Mouse (Mus musculus) thymus, postnatal 36 days (tissue): Measurements from ENCODE around the gene Nek8.

ENCODE experiments used
- DNase-seq, 2 experiments: peaks; one replicate each; pipeline ENCODE4 v3.0.0; 2022; ENCODE audit warnings: mixed read lengths in 2 of 2

The Nek8 gene

DNA sequence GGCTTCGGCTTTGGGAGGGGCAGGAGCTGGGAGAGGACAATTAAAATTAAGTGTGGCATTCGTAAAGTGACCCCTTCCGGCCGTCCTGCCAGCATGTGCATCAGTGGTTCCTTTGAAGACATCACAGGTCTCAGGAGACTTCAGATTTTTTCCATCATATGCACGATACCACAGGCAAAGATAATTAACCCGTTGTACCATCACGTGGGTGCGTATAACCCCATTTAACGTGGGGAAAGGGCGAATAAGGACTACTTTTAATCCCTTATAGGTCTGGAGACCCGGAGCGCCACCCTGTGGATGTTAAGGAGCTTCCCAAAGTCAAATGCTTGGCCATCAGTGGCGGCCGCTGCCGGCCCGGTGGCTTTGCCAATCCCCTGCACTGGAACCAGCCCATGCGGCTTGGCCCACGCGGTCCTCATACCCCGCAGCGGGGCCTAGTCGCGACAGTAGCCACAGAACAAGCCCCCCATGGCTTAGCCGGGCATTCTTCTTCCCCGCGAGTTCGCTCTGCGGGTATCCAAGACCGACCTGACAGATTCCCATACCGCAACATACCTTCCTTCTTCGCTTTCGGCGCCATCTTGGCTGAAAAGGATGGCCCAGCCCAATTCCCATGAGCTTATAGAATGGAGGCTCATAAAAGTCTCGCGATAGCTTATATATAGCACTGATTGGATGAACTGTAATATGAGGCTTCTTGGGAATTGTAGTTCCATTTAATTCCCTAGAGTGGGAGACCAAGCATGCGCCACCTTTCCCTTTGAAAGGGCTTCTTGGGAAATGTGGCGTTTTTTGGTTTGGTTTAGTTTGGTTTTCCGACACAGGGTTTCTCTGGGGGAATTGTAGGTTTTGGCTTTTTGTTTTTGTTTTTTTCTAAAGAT lies 6.7 kb upstream of the Nek8 start, which contains the start of gene Rpl23a:
Gene Rpl23a (minus strand): TSS at position 624 of the 884 bp plus-strand sequence.
- DNase-seq, result peak; percentile 74 to 77

DNA sequence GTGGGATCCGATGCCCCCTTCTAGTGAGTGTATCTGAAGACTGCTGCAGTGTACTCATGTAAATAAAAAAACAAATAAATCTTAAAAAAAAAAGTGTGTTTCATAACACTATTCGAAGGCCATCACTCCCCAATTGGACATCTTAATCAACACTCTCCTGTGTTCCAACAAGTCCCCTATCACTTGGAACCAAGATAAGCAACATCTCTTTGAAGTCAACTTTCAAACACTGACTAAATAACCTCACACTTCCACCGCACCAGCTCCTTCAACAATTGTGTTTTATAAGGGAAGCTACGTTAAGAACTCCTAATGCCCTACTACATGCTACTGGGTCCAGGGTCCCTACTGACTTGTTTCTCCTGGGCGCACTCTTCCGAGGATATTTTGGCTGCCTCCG lies 6.0 kb upstream of the Nek8 start:
- DNase-seq, result no peak

DNA sequence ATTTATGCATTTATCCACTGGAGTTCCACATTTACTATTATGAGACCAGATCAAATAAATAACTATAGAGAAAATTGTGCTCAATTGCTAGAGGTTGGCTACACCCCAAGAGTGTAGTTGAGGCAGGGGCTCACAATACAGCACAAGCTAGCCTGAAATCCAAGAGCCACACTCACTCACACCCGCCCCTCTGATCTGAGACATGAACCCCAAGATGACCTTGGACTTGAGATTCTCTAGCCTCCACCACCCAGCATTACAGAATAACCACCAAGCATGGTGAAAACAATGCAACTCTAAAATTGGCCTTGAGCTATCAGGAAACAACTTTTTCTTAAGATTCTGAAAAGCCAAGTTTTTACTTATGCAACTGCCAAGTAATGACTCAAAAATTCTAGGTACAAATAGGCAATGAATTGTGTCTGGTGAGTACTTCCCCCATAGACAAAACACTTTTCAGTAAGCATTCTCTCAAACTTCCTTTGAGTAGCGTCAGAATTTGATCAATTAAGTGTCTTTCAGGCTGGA lies 5.4 kb upstream of the Nek8 start:
- no peak for DNase-seq

DNA sequence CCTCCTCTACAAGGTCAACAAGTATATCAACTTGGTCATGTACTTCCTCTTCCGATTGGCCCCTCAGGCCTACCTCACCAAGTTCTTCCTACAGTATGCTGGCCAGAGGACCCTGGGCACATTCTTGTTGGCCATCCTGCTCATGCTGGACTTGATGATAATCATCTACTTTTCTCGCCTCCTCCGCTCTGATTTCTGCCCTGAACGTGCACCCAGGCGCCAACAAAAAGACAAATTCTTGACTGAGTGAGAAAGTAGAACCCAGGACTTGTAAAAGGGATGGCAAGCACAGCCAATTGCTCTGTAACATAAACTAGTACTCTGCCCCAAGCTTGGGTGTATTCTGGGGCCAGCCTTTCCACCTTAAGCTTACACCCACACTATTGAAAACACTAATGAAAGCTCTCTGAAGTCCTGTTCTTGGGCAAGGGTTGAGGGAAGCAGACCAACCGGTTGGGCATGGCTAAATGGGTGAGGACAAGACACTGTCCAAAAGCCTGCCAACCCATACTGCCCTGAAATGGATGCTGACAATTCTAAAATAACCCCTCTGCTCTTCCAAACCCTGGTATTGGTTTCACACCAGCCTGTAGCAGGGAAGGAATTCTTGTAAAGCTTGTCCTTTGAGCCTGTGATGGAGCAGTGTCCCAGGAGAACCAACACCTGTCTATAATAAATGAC lies 3.7 kb upstream of the Nek8 start:
- no peak for DNase-seq

DNA sequence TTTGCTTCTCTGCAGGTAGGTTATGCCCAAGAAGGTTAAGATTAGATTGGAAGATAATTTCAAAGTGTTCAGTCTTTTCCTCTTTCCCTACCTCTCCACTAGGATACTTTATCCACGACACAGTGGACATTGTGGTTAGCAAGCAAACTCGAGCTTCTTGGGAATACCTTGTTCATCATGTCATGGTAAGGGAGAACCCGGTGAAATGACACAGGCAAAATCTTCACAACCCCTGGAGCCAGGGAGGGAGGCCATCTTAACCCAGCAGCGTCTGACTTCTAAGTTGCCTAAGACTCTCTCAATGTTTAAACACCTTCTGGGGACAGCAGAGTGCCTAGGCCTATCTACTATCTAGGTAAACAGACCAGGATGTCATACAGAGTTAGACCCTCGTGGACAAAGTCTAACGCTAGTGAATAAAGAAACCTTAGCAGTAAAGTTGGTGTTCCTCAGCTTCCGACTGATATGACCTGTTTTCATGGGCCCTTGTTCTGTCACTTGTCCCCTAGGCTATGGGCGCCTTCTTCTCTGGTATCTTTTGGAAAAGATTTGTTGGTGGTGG lies 3.0 kb upstream of the Nek8 start:
- no peak for DNase-seq

DNA sequence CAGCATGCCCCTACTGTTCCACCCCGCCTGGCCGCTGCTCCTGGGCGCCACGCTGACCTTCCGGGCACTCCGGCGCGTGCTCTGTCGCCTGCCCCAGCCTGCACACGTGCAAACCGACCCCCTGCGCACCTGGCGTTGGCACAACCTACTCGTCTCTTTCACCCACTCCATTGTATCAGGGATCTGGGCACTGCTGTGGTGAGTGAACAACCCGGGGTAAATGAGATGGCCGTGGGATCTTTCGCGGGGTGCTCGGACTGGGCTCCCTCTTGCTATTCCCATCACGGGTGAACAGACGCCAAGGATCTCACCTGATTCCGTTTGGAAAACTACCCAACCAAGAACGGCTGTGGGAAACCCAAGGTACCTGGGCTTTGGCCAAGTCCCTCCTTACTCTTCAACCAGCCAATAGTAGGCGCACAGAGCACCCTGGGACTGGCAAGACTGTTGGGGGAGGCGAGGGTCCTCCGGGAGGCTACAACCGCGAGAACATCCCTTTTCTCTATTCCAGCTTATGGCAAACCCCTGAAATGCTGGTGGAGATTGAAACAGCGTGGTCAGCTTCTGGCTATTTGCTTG lies 2.5 kb upstream of the Nek8 start:
- DNase-seq, result peak in 1 of 2 experiments; percentile 47

DNA sequence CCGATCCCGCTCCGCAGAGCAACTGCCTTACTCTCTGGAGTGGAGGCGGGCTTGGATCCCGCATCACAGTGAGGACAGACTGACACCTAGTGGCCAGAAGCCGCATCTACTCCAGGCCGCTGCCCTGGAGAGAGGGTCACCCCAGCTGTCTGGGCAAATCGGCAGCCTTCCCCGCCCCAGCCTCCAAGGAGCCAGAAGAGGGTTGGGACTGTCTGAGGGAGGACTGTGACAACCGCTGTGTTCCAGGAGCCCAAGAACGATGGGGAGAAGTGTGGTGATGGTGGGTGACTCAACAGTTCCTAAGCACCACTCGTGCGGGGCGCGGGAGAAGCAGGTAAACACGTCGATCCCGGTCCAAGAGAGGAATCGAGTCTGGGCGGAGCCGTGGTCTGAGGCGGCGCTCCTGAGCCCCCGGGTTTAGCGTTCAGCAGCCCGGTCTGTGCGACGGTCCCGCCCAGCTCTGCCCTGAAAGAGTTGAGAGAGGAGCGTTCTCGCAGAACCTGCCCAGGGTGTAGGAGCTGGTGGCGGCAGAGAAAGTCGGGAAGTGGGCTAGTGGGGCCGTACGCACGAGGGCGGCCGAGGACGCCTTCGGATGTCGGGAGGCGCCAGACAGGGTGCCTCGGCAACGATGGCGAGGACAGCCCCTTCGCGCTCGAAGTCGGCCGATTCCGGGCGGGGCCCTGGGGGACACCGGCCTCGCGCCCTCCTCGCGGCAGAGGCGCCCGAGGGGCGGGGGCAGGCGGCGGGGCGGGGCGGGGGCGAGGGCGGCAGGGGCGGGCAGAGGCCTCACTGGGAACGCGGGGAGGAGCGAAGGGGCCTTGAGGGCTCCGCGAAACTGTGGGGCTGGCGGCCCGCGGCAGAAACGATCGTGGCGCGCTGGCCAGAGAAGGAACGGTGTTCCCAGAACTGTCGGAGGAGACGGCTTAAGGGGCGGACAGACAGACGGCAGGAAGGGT lies 1.7 kb upstream of the Nek8 start:
- DNase-seq, result peak; percentile 92 to 95

DNA sequence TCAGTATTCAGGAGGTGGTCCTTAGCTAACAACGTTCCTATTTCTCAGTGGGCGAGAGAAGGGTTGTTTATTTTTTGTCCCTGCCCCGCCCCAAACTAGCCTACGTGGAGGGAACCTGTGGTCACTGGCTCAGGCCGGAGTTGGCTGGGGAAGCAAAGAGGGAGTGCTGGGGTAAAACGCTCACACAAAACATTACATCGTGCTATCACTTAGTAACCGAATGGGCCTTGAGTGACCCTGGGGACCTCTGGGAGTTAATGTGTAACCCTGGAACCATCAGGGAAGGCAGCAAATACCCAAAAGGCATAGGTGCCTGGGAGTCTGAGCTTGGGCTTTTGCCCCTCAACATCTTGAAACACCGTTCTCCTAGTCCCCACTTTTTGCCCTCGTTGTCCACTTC lies 962 bp upstream of the Nek8 start:
- no peak for DNase-seq

DNA sequence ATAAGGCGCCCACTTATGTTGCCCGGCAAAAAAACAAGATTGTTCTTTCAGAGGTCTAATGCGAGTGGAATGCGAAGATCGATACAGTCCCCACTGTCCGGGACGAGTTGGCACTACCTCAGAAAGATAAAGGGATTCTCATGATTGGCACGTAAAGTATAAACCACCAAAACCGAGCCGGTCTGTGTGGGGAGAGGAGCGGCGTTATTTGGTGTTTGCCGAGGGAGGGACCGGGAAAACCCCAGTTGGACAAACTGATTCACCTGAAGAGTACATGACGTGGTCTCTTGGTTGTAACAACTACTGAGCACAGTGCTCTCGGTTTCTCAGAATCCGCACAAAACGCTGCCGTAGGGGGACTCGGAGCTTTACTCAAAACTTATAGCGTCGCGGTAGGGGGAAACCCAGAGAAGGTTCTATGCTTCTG lies 443 bp upstream of the Nek8 start:
- DNase-seq, result peak in 1 of 2 experiments; percentile 29

DNA sequence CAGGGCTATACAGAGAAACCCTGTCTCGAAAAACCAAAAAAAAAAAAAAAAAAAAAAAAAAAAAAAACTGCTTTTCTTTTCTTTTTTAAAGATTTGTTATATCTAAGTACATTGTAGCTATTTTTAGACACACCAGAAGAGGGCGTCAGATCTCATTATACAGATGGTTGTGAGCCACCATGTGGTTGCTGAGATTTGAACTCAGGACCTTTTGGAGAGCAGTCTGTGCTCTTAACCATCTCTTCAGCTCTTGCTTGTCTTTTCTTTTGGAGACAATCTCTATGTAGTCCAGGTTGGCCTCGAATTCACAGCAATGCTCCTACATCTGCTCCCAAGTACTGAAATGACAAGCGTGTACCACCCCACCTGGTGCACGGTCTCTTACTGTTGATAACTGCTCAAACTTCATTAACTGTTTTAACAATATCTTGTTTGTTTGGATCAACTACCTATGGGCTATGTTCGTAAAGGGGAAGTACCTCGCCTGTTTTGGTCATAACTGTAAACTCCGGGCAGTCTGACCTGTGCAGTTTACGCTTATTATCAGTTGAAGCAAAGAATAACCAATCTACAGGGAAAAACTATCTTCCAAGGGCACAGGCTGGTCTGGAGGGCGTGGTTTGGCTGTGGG lies 589 bp downstream of the Nek8 start:
- DNase-seq, result no peak

DNA sequence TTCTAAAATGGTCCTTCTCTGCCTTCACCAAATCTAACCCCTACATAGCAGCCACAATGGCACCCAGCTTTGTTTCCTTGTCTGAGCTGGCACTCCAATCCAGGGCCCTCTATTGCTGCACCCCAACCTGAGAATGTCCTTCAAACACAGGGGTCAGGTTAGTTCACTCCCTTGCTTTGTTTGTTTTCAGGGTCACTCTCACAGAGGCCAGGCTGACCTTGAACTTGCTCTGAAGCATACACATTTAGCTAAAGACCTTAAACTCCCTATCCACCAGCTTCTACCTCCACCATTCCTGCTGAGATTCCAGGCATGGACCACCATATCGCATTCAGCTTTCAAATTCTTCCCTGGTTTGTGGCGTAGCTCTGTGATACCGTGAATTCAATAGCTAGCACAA lies 2.0 kb downstream of the Nek8 start:
- DNase-seq, result no peak

DNA sequence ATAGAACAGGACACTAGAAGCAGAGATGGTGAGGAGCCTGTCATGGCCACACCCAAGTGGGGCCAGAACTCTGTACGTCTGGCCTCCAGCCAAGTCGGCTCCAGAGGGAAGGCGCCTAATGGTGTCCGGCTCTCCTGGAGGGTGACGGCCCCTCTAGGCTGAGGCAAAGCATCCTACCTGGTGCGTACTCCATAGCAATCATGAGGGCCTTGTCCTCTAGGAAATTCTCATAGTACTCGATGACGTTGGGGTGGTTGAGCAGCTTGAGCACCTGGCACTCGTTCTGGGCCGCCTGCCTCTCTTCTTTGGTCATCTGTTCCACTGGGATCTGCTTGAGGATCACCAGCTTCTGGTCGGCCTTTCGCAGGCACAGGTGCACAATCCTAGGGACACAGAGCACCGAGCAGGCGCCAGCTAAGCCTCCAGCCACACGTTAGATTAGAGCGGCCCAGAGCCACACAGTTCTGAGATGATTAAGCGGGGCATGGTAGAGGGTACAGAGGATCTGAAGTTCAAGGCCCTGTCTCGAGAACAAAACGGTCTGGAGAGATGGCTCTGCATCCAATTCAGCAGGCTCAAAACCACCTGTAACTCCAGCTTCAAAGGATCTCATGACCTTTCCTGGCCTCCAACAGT lies 3.6 kb downstream of the Nek8 start:
- DNase-seq, result no peak

DNA sequence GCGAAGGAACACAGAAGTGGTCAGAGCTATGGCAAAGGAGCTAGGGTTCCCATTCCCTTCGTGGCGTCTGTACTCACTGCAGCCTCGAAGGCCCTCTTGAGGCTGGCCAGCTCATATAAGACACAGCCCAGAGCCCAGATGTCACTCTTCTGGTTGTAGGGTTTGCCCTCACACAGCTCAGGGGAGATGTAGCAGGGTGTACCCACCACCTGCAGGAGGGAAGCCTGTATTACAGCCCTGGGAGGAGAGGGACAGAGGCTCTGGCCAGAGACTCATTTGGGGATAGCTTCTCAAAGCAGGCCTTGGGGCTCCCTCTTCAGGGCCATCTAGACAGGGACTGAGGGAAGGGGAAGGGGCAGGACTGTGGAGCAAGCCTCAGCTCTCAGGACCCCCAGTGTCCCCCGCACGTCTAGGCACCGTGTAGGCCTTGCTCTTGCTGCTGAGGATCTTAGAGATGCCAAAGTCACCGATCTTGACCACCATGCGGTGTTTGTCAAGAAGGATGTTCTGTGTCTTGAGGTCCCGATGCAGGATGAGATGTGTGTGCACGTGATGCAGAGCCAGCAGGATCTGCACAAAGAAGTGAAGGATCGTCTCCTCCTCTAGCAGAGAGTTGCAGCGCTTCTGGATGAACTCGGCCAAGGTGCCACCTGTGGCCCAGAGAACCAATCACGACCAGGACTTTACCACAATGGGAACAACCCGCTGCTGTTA lies 4.3 kb downstream of the Nek8 start:
- DNase-seq, result peak in 1 of 2 experiments; percentile 30

DNA sequence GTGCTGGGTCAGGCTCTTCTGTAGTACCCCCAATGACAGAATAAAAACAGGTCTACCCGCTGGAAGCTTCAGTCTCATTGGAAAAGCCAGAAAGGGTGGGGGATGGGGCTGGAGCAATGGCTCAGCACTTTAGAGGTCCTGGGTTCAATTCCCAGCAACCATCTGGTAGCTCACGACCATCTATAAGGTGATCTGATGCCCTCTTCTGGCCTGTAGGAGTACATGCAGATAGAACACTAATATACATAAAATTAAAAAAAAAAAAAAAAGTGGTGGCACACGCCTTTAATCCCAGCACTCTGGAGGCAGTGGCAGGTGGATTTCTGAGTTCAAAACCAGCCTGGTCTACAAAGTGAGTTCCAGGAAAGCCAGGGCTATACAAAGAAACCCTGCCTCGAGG lies 5.1 kb downstream of the Nek8 start:
- no peak for DNase-seq

DNA sequence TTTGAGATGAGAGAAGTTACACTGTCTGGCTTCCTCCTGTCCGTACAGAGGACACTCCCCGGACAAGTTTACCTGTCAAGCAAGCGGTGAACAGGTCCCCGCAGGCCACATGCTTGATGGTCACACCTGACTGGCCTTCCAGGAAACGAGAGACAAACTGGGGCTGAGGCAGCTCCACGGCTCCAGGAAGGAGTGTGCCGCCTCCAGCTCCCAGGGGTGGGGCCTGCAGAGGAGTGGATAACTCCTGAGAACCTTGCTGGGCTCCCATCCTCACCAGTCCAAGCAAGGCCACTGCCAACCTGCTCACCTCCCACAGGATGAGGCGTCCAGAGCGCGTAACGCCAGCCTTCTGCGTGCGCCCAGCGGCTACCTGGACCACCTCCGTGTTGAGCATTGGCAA lies 6.2 kb downstream of the Nek8 start:
- peak in 1 of 2 experiments; percentile 20 for DNase-seq

DNA sequence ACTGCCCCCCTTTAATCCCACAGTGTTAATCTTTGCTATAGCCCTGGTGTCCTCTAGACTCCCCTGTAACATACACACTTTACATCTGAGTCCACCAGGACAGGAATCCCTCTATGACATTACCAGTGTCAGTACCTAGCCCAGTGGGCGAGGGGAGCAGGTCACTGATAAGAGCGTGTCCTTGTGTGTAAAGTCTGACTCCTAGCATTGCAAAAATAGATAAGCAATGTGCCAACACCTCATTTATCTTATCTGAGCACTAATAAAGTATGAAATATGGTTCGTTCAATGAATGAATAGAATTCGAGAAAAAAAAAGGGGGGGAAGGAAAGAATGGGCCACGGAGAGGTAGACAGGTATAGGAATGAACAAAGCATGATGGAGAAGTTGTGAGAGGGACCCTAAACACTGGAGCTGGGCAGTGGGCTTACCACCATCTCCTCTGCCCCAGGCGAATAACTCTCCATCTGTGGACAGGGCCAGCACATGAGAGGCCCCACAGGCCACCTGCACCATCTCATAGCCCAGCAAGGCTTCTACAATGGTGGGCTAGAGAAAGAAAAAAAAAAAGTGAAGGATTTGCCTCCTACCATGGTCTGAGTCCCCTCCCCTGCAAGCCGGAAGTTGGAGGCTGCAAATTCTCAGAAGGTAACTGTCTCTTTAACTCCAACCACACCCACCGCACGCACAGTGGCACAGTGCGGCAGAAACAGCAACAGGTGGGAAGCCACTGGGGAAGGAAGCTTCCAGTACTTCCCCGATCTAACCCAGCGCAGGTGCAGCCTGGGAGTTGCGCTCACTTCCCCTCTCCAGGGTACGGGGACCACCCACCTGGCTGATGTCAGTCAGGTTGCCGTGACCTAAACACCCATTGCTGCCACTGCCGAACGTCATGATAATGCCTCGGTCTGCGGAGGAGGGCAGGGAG lies 7.7 kb downstream of the Nek8 start:
- DNase-seq, result peak; percentile 78 to 87

DNA sequence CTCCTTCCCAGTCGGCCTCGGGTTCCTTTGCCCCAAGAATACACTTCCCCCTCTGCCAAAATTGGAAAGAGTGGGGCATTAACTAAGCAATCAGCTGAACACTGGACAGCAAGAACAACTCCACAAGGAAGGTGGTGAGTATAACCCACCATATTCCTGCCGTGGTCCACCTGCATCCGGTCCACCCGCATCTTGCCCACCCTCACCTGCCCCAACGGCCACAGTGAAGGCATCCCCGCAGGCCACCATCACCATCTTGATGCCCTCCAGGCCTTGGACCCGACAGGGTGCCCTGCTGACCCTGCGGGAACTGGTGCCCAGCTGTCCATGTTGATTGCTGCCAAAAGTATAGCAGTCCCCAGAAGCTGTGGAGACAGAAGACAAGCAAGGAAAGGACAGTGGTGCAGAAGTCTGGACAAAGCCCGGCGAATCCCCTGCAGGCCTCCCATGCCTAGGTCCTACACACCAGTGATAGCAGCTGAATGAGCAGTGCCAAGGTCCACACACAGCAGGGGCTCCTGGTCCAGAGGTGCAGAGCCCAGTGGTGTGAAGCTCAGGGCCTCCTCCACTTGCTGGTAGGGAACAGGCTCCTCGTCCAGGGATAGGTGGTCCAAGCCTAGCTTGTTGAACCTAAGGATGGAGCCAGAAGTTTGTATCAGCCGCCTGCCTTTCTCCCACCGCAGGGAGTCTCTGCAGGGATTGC lies 9.1 kb downstream of the Nek8 start:
- no peak for DNase-seq

DNA sequence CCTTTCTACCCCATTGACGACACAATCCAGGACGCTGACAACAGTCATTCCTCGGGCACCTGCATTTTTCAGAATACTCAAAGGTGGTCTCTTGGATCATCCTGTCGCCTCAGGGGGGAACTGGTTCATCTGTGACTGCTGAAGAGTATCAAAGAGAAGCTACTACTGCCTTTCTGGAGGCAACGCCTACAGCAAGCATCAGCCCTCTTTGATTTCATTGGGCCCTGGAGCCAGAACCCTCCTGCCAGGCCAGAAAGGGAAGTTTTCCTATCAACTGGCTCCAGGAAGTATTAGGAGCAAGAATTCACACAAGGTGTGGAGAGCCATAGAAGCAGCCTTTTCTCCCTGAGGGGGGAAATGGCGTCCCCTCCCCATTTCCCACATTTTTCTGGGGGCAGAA lies 9.8 kb downstream of the Nek8 start:
- no peak for DNase-seq
